Mouse (Mus musculus): ENCODE measurements at regions not wholly inside any gene's neighbourhood (a gene's known extent, or its start where the extent isn't known, plus 50 kb on each side); places are given as distances from the start of the nearest gene placed in this dataset.
"Not testable (repeated sequence)": the region's sequence is repeated elsewhere in the genome, so short reads cannot be mapped to it uniquely, and the experiment has no call there.

DNA sequence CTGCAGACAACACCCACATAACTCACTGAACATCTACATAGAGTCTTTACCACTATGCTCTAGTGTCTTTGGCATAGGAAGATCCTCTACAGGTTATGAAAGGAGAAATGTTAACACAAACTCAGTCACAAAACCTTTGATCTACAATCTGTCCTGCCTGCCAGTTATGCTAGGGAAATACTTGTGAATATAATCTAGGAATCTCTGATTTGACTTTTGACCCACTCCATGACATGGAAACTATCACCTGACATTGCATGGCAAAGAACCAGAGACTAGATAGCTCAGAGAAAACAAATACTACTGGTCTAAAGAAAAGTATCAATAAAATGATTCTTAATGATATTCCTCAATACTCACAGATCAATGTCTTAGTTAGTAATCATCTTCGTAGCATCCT is 524.3 kb upstream of the Kif18a start:
- DNase-seq (ENCODE audit: low read depth, low spot score): no peak

DNA sequence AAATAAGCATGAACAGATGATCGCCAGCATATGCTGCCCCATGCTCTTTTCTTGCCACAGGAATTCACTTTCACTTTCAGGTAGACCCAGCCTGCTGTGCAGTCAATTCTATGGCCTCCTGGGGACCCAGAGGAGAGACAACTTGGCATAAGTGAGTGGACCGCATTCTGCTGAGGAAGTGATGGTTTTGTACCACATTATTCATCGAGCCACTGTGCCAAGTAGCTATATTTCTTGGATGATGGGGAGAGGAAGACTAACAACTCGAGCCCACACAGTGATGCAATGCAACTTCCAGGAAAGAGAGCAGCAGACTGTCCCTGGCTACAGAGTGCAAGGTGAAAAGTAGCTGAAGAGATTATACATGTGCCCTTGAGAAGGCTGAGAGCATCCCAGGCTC is 515.8 kb upstream of the Kif18a start:
- no peak for DNase-seq (ENCODE audit: low read depth, low spot score)

DNA sequence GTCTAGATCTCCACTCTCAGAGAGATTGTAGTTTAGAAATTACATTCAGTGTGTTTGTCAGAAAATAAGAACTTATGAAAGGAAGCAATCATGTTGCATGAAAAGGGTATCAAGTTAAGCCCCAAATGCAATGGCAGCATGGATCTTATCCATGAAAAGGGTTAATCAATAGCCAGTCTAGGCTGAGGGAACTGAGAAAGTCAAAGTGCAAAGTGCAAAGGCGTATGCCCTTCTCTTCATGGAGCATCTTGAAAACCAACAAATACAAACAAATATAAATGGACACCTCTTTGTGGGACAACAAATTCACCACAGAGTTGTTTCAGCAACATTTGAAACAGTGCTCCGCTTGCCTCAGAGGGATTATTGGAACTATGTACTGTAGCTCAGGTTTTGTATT is 514.1 kb upstream of the Kif18a start:
- DNase-seq (ENCODE audit: low read depth, low spot score): no peak

DNA sequence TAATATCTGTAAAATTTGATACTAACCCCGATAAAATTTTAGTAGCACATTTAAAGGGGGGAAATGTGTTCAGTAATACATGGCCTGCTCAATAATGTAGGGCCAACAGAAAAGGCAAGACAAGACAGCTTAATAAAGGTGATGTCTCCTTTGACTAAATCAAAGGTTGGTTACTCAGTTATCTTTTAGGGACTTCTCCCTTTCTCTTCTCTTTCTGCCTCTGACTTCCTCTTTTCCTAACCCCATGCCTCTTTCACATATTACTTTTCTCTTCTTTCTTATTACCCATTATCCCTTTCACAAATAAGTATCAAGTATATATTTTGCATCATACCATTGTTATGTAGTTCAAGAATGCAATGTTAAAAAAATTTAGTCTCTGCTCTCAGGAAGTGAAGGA is 510.2 kb upstream of the Kif18a start:
- DNase-seq (ENCODE audit: low read depth, low spot score): no peak

DNA sequence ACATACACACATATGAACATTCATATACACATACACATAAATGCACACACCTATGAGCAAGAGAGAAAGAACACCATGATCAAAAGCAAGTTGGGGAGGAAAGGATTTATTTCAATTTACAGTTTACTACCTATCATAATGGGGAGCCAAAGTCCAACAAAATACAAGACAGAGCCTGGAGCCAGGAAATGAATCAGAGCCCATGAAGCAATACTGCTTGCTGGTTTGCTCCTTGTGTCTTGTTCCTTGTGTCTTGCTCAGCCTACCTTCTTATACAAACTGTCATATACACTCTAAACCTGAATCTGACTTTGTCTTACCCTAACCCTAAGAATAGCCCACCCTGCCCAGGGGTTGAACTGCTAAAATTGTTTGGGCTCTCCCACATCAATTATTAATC is 497.1 kb upstream of the Kif18a start:
- DNase-seq (ENCODE audit: low read depth, low spot score): no peak

DNA sequence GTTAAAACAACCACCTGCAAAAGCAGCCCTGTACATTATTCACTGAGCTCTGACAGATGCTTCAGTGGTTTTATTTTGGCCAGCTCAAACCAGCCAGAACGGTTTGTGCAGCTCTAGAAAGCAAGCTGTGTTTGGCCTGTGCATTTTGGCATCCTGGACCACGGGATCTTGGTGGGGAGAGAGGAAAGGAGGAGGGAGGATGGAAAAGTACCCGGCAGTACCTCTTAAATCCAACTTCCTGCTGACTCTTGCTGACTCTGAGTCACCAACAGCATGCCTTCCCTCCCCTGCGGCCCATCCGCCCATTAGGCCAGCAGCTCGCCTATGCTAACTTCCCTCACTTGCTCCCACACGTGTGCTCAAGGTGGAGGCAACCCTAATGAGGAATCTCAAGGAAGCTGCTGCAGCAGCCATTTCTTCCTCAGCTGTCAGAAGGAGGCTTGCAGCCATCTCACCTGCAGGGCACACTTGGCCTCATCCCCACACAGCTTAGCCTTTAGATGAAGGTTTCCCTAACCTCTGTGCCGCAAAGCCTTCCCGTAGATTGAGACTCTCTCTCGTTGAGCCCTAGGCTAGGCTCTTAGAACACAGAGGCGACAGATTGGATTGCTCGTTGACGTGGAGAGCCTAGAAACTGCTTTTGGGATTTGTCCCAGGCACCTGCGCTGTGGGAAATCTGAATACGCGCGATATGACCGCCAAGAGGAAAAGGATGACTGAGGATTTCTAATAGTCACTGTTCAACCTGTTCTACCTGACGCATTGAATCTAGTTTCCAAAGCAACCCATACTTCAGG is 495.2 kb upstream of the Kif18a start:
- no peak for DNase-seq (ENCODE audit: low read depth, low spot score)

DNA sequence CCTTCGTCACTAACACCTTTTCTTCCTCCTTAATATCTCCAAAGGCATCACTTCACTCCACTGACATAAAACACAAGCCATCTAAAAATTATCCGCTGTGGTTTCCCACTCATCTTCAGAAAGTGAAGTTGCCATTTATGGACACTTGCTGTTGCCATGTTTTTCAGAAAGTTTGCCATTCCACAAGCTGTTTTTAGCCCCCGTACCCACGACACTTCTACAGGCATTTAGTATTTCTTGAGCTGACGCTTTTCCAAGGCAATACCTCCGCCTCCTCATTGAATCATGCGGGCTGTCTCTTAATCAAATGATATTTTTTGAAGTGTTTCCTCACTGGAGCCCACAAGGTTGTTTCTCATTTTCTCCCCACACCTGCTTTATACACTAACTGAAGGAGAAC is 491.4 kb upstream of the Kif18a start:
- no peak for DNase-seq (ENCODE audit: low read depth, low spot score)

DNA sequence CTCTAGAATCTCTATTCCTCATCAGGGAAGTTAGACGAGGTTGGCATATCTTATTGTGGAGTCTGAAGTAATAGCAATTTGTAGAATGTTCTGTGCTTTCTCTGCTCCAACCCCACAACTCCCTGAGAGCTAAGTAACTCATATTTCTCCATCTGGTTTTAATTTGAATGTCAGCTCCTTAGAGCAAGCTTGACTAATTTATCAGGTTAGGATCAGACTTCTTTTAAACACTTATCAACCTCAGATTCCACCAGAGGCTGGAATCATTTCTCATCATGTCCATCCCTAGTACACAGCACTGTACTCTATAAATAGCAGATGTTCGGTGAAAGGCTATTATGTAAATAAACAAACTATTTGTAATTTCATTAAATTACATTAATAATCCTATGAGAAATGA is 485.4 kb upstream of the Kif18a start:
- no peak for DNase-seq (ENCODE audit: low read depth, low spot score)

DNA sequence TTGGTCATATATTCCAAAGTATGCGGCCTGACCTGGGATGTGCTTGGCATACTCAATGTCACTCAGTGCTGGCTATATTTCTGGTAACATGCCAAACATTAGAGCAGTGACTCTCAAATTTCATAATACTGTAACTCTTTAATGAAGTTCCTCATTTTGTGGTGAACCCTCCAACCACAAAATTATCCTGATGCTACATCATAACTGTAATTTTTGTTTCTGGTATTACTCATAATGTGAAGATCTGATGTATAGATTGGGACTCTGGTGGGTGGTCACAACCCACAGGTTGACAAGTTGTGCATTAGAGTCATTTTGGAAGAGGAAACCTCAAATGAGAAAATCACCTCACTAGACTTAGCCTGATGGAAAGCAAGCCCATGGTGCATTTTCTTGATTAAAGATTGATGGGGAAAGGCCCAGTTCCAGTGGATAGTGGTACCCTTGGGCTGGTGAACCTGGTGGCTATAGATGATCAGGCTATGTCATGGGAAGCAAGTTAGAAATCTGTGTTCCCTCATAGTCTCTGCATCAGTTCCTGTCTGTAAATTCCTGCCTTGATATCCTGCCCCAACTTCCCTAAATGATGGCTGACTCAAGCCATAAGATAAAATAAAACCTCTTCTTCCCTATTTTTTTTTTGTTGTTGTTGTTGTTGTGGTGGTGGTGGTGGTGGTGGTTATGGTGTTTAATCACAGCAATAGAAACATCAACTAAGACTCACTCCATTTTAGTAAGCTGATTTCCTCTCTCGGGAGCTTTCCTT is 483.5 kb upstream of the Kif18a start:
- no peak for DNase-seq (ENCODE audit: low read depth, low spot score)

DNA sequence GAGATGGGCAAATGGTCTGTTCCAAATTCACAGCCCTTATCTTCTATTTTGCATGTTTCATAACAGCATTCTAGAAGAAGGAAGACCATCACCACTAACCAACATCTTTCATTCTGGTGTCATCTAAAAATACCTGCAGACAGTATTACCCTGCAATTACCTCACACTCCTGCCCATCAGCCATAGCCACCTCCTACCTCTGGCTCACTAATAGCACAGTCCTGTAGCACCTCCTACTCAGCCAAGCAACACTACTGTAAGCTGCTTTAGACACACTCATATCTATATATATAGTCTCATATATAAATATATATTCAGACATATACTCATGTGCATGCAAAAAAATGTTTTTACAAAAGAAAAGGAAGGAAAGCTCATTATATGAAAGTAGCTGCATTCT is 468.2 kb upstream of the Kif18a start:
- DNase-seq (ENCODE audit: low read depth, low spot score): no peak

DNA sequence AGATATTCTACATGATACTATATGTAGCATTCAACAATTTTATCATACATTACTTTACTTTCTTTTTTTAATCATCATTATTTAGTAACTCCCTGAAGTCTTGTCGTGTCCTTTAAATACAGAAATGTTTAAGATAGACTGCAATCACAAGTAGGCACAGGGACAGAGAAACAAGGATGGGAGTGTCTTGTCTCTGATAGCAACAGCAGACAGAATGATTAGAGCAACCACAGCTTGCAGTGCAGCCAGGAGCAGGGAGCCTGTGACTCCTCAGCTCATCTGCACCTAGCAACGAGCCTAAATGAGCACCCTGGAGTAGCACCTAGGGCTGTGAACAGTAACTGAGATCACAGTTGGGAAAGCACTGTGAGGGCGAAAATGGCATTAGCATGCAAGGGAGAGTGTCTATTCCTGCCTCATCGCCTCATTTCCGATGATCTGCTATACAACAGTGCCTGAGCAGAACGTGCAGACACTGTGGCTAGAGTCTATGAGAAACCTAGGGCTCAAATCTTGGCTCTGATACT is 467.4 kb upstream of the Kif18a start:
- DNase-seq (ENCODE audit: low read depth, low spot score): no peak

DNA sequence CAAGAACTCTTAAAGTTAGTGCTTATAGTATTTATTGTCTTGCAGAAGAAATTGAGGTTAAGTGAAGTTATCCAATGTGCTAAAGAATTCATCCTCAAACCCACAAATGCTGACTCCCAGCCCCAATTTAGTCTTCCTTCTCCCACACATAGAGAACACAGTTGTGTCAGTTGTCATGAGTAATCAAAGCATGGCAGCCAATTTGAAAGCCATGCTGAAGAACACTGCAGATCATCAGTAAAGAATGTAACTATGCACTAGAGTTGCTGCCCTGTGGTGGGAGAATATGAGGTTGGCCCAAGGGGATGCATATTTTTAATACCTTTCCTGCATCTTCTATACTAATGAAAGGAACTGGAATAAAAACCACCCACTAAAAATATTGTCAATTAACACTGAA is 464.0 kb upstream of the Kif18a start:
- DNase-seq (ENCODE audit: low read depth, low spot score): no peak

DNA sequence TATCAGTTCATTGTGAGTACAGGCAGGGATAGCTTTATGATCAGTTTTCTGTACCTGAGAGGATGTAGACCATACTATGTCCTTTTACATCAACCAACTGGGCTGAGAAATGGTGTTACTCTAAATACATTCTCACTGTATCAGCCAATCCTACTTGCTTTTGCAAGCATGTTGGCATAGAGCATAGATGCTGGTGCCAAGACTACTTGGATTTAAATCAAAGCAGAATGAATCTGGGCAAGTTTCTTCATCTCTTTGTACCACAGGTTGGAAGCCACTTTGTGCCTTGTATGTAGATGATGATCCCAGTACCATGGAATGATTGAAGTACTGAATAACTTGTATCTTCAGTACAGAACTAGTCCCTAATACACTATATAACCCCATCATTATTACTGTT is 456.5 kb upstream of the Kif18a start:
- no peak for DNase-seq (ENCODE audit: low read depth, low spot score)

DNA sequence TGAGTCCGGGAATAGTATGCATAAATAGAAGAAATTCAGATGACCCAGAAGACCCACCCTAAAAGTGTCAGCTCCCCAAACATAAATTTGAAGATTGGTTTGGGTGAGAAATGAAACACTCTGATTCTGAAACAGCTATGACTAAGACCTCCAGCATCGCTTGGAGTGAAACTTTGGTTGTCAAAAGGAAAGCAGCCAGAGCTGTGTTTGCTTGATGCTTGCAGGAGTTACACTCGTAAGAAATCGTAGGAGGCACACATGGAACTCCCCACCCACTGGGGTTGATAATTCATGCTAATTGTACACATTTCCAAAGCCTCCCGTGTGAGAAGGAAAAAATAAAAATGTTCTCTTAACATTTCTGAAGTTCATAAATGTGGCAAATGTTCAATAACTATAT is 454.6 kb upstream of the Kif18a start:
- DNase-seq (ENCODE audit: low read depth, low spot score): no peak

DNA sequence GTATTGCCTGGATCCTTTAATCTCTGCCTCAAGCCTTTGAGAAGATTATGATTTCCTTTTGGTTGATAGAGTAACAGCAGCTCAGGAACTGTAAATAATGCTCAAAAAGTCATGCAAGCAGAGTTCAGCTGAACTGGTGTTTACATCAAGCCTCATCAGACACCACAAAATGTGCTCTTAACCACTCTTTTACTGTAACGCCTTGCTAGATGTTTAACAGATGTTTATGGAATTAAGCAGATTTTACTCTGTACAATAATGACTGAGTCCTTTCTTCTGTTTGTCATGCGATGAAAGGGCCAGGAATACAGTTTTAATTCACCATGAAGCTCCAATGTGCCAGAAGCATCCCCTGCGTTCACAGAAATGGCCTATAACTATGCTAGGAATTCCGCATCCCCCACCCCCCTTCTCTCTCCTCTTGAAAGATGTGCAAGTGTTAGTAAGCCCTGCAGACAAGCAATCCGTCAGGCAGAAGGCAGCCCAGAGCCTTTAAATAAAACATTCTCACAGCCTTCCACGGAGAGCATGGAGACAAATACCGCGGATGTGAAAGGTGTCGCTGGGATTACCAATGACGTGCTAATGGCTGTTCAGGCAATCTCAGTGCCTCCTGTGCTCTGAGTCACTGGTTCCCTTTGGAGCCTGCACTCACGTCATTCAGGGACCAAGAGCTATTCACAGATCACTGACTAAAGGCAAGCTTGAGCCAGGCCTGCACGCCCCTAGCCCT is 453.3 kb upstream of the Kif18a start:
- DNase-seq (ENCODE audit: low read depth, low spot score): no peak

DNA sequence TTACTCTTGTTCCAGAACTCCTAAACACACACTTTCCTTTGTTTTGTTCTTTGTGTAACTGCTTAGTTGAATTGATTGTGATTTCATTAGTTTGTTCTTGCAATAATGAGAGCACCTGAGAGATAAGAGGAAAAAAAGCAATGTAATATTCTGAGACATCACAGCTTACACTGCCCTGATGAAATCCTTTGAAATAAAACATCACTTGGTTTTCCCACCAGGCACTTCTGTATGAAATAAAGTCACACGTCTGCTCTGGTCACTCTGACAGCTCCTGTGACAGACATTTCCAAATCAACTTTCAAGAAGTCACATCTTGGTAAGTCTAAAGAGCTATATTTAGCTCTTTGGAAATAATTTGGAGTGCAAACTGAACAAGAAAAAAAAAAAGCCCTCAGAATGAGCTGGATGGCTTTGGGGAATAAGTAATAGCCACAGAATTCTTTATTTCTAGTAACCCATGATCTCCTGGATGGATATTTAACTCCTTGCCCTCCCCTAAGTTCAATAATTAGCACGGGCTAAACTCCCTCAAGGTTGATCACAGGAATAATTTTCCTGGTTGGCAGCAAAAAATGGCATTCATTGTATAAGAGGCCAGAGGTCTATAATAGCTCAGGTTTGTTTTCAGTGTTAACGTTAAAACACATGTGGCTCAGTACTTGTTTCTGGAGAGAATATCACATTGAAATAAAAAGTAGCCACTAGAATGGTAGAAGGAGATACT is 452.4 kb upstream of the Kif18a start:
- DNase-seq (ENCODE audit: low read depth, low spot score): no peak

DNA sequence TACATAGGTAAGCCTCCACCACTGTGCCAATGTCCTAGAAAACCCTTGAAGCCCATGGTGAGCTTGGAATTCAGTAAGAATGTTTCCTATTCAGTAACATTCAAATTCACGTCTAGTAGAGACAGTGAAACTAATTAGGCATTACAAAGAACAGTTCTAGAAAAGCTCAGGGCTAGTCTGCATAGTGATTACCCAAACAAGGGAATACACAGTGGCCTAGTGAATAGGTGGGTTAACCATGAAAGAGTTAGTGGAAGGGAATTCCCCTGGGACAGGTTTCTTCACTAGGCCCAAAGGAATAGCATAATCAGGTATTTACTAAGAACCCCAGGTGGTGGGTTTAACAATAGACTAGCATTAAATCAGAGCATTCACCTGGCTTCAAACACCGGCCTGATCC is 436.7 kb upstream of the Kif18a start:
- DNase-seq (ENCODE audit: low read depth, low spot score): not testable (repeated sequence)

DNA sequence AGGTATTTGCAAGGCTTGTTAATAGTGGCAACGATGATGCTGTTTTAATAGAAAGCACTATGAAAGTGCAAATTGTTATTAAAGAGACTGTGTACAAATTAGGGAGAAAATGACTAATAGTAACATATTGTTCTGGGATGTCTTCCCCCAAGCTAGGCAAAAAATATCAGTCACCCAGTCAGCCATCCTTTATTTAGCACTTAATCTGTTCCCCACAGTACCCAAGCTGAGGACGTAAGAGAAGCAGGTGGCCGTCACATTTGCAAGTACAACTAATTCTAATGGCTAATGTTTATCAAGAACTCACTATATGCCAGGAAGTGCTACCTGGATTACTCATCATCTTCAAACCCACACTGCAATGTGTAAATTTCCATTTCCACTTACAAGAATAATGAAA is 432.5 kb upstream of the Kif18a start:
- DNase-seq (ENCODE audit: low read depth, low spot score): no peak

DNA sequence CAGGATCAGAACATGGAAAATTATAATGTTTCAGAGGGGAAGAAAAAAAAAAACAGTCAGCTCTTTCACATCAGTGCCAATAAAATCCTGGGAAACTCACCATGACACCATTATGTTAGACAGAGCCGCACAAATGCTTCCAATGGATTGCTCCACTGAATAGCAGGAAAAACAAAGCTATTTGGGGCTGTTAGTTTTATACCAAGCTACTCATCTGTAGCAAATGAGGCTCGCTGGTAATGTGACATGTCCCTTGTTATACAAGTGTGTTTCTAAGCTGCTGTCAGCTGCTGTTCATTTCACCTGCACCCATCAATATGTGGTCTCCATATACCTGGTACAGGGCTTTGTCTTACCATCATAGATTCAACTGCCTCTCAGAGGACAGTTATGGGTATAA is 426.1 kb upstream of the Kif18a start:
- no peak for DNase-seq (ENCODE audit: low read depth, low spot score)

DNA sequence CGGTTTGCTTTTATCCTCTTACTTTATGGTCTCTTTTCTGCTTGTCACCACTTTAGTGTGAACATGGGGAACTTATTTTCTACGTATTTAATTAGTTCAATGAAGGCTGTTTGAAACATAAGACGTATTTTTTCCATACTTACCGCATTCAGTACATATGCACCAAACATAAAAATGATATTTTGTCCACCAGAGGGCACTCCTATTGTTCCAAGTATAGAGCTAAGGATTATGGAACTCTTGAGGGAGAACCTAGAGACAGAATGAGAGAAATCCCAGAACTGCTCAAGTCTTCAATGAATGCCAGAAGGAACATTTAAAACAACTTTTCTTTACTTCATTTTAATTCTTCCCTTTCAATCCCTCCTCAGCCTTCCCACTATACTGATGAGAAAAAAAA is 403.4 kb upstream of the Kif18a start:
- no peak for DNase-seq (ENCODE audit: low read depth, low spot score)

DNA sequence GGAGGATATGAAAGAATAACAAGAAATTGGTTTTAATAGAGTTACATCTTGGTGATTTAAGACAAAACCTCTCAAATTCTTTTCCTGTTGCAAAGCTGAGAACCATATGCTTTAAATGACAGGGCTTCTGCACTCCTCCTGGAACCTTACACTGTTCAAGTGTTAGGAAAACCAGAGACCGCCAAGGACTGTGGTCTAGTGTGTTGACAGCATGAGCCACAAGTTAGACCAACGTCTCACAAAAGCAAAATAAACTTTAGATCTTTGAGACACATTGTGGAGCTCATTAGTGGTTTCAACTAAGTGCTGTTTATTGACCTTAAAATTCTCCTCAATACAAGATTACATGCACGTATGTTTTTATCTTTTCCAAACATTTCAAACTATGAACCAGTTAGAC is 402.9 kb upstream of the Kif18a start:
- DNase-seq (ENCODE audit: low read depth, low spot score): no peak
